Mouse (Mus musculus) mesoderm, embryonic 11.5 days (tissue): ENCODE data around the gene Vmn2r81.
"Not testable (repeated sequence)": the region's sequence is repeated elsewhere in the genome, so short reads cannot be mapped to it uniquely, and the experiment has no call there.

Experiments used
- DNase-seq: peaks from one replicate; pipeline ENCODE4 v3.0.0-alpha.2; 2012; ENCODE audit warnings: low read depth, low spot score

Vmn2r81 gene

GRCm38 (mm10) chr10:79247392-79247791 is at the start of gene Vmn2r81:
Gene Vmn2r81, plus strand, starts transcription at chr10:79247692.
- DNase-seq: not testable (repeated sequence)

GRCm38 (mm10) chr10:79199973-79200372 is 47.5 kb upstream of the Vmn2r81 start:
- DNase-seq: not testable (repeated sequence)

- no peak for DNase-seq
Measured at GRCm38 (mm10) chr10:79220432-79220831, 27.1 kb upstream of the Vmn2r81 start.

GRCm38 (mm10) chr10:79221606-79222005 is 25.9 kb upstream of the Vmn2r81 start:
- no peak for DNase-seq

- DNase-seq: no peak
Measured at GRCm38 (mm10) chr10:79222214-79222613, 25.3 kb upstream of the Vmn2r81 start.

GRCm38 (mm10) chr10:79322033-79322736 is 74.7 kb downstream of the Vmn2r81 start:
- DNase-seq: peak; percentile 38

- DNase-seq: no peak
Measured at GRCm38 (mm10) chr10:79322737-79323086, 75.2 kb downstream of the Vmn2r81 start.
